Mouse (Mus musculus) liver, embryonic 16.5 days (tissue): ENCODE data around the gene Hoxc12. TPM values are rescaled to one million over a fixed set of nuclear protein-coding genes. Genes with fewer than 3 reads are reported as not detected.

Experiments
- ATAC-seq: fragments of 200-750 bp; cut with Nextera tagmentation; 2 replicates; pipeline ENCODE4 v1.8.0; 2017; ENCODE audit warnings: low read depth, mild to moderate bottlenecking, moderate number of reproducible peaks, moderate library complexity
- H3K27ac ChIP-seq: fragments of 300-500 bp; sonication (generic); 2 replicates; pipeline ENCODE4 v1.5.1; 2014; ENCODE audit warnings: mild to moderate bottlenecking, low read length
- H3K27me3 ChIP-seq: fragments of 300-500 bp; sonication (generic); 2 replicates; pipeline ENCODE4 v1.6.1; 2014; ENCODE audit warnings: low read depth, low read length, mixed read lengths; ENCODE audit not compliant: control insufficient read depth, insufficient read depth
- H3K36me3 ChIP-seq: fragments of 300-500 bp; sonication (generic); 2 replicates; pipeline ENCODE4 v1.6.1; 2014; ENCODE audit warnings: mild to moderate bottlenecking; ENCODE audit not compliant: control insufficient read depth, insufficient read depth
- H3K4me1 ChIP-seq: fragments of 300-500 bp; sonication (generic); 2 replicates; pipeline ENCODE4 v1.6.1; 2014; ENCODE audit warnings: low read depth, low read length, mixed read lengths; ENCODE audit not compliant: control insufficient read depth
- H3K4me2 ChIP-seq: fragments of 300-500 bp; sonication (generic); 2 replicates; pipeline ENCODE4 v1.6.1; 2014; ENCODE audit warnings: low read depth, low read length, mixed read lengths
- H3K4me3 ChIP-seq: fragments of 300-500 bp; sonication (generic); 2 replicates; pipeline ENCODE4 v1.5.1; 2014; ENCODE audit warnings: low read depth, mild to moderate bottlenecking, low read length
- H3K9ac ChIP-seq: fragments of 300-500 bp; sonication (generic); 2 replicates; pipeline ENCODE4 v1.6.1; 2014; ENCODE audit warnings: low read depth, low read length
- H3K9me3 ChIP-seq: fragments of 300-500 bp; sonication (generic); replicated peaks from 2 replicates; pipeline ENCODE4 v1.6.1; 2016; ENCODE audit warnings: low read length; ENCODE audit not compliant: control insufficient read depth
- WGBS: fragments of 180-500 bp; shearing (Covaris S2); extraction: QIAGEN DNeasy Blood & Tissue Kit; methylation state at CpG from one replicate; pipeline ENCODE4 v1.1.7; 2014; ENCODE audit not compliant: insufficient replicate concordance; 5-methylcytosine and 5-hydroxymethylcytosine counted together
- polyA plus RNA-seq: library from polyadenylated mRNA; unstranded; fragments of >200 nt; fragmentation: Nextera tagmentation; extraction: Ambion mirVana; gene quantifications from 2 replicates; pipeline ENCODE4 v1.2.1, GENCODE M21; 2015

Gene Hoxc12
- polyA plus RNA-seq, result not detected in 2 replicates

- Histone ChIP-seq H3K4me3 (no peak within 1 kb of the TSS), H3K27ac (no peak within 1 kb of the TSS), H3K4me2 (no peak within 1 kb of the TSS), H3K4me1 (no peaks in the 10 kb centered on the region), H3K36me3 (no peaks in the 10 kb centered on the region), H3K27me3 (peaks cover 100% of the 10 kb centered on the region), H3K9ac (no peak within 1 kb of the TSS), H3K9me3 (no peaks in the 10 kb centered on the region)
- 2% methylated on average over 31 of the region's 31 CpGs for WGBS
- ATAC-seq, result no peak
These were observed at the start of gene Hoxc12 for GRCm38 (mm10) chr15:102936279-102936972. TSS of gene Hoxc12 (plus strand) at chr15:102936757.

- Histone ChIP-seq H3K36me3 (no peaks in the 10 kb centered on the region), H3K4me3 (no peak overlapping the region), H3K9ac (no peak overlapping the region), H3K4me1 (no peaks in the 10 kb centered on the region), H3K27ac (no peak overlapping the region), H3K27me3 (no peaks in the 10 kb centered on the region; the same call in 1 of the 2 replicates), H3K9me3 (no peaks in the 10 kb centered on the region), H3K4me2 (no peak overlapping the region)
- no peak for ATAC-seq
- 65% methylated on average over 6 of the region's 6 CpGs for WGBS
These were observed 41.4 kb upstream of the Hoxc12 start for GRCm38 (mm10) chr15:102895115-102895514.

GRCm38 (mm10) chr15:102904946-102905345, 31.6 kb upstream of the Hoxc12 start:
- Histone ChIP-seq H3K4me3 (no peak overlapping the region), H3K9ac (no peak overlapping the region), H3K36me3 (no peaks in the 10 kb centered on the region), H3K9me3 (no peaks in the 10 kb centered on the region), H3K4me1 (no peaks in the 10 kb centered on the region), H3K27ac (no peak overlapping the region), H3K27me3 (peaks cover 25% of the 10 kb centered on the region), H3K4me2 (no peak overlapping the region)
- no peak for ATAC-seq
- 50% methylated on average over 1 of the region's 1 CpGs for WGBS

GRCm38 (mm10) chr15:102909536-102909935, 27.0 kb upstream of the Hoxc12 start:
- ATAC-seq, result no peak
- Histone ChIP-seq H3K4me1 (no peaks in the 10 kb centered on the region), H3K27ac (no peak overlapping the region), H3K4me2 (no peak overlapping the region), H3K27me3 (peaks cover 59% of the 10 kb centered on the region), H3K9me3 (no peaks in the 10 kb centered on the region), H3K36me3 (no peaks in the 10 kb centered on the region), H3K4me3 (no peak overlapping the region), H3K9ac (no peak overlapping the region)
- 2% methylated on average over 4 of the region's 4 CpGs for WGBS

- no peaks in the 10 kb centered on the region for H3K4me1 ChIP-seq
- ATAC-seq, result no peak
- WGBS, result under 1% methylated on average over 18 of the region's 18 CpGs
These were observed 26.5 kb upstream of the Hoxc12 start for GRCm38 (mm10) chr15:102910038-102910437.

GRCm38 (mm10) chr15:102910496-102911095, 26.0 kb upstream of the Hoxc12 start:
- Histone ChIP-seq H3K36me3 (no peaks in the 10 kb centered on the region), H3K27ac (no peak overlapping the region), H3K9ac (no peak overlapping the region), H3K4me1 (no peaks in the 10 kb centered on the region), H3K9me3 (no peaks in the 10 kb centered on the region), H3K4me2 (no peak overlapping the region), H3K4me3 (no peak overlapping the region), H3K27me3 (peaks cover 66% of the 10 kb centered on the region)
- WGBS, result 3% methylated on average over 22 of the region's 22 CpGs
- ATAC-seq, result no peak

More at GRCm38 (mm10) chr15:102910038-102910437, 26.5 kb upstream of the Hoxc12 start:
- H3K9me3 ChIP-seq, result no peaks in the 10 kb centered on the region
- peaks cover 64% of the 10 kb centered on the region for H3K27me3 ChIP-seq
- no peaks in the 10 kb centered on the region for H3K36me3 ChIP-seq
- H3K4me2 ChIP-seq, result no peak overlapping the region
- no peak overlapping the region for H3K9ac ChIP-seq
- H3K4me3 ChIP-seq, result no peak overlapping the region
- H3K27ac ChIP-seq, result no peak overlapping the region

GRCm38 (mm10) chr15:102913038-102913585, 23.4 kb upstream of the Hoxc12 start:
- no peak overlapping the region for H3K9ac ChIP-seq
- H3K4me2 ChIP-seq, result no peak overlapping the region
- no peaks in the 10 kb centered on the region for H3K4me1 ChIP-seq
- H3K27ac ChIP-seq, result no peak overlapping the region
- no peak for ATAC-seq
- H3K4me3 ChIP-seq, result no peak overlapping the region
- peaks cover 81% of the 10 kb centered on the region for H3K27me3 ChIP-seq
- no peaks in the 10 kb centered on the region for H3K36me3 ChIP-seq
- WGBS, result under 1% methylated on average over 19 of the region's 19 CpGs
- H3K9me3 ChIP-seq, result no peaks in the 10 kb centered on the region

GRCm38 (mm10) chr15:102917972-102918572, 18.5 kb upstream of the Hoxc12 start:
- Histone ChIP-seq H3K27me3 (peaks cover 91% of the 10 kb centered on the region), H3K9me3 (no peaks in the 10 kb centered on the region), H3K4me2 (no peak overlapping the region), H3K36me3 (no peaks in the 10 kb centered on the region), H3K4me1 (no peaks in the 10 kb centered on the region; the same call in 1 of the 2 replicates), H3K9ac (no peak overlapping the region), H3K4me3 (no peak overlapping the region), H3K27ac (no peak overlapping the region)
- WGBS, result 2% methylated on average over 20 of the region's 20 CpGs
- ATAC-seq, result no peak
